Comparison of ENCODE assay signal across 11 mouse cellular contexts in genomic region chr16:41131053-41131452, GRCm38 (mm10).
DNase-seq lines count a peak whose midpoint lies in the region; ATAC-seq and TF ChIP-seq lines count a peak whose summit lies in the region.
"Had no signal": no experiment of that assay in that cellular context is flagged by ENCODE, and none has a peak within 500 bp of the region (broad histone marks: within the 10 kb centered on the region; RNA-seq: fewer than 3 reads in every experiment).

No protein-coding gene starts in this region.

- 76% methylated on average over 4 of the region's 4 CpGs for WGBS in forebrain, embryonic 14.5 days
- 75% methylated on average over 4 of the region's 4 CpGs for WGBS in forebrain, embryonic 13.5 days
- WGBS in lung, embryonic 14.5 days, result 68% methylated on average over 4 of the region's 4 CpGs
- 65% methylated on average over 4 of the region's 4 CpGs for WGBS in kidney, embryonic 15.5 days

- no peaks in the 10 kb centered on the region for H3K27me3 ChIP-seq in forebrain, embryonic 14.5 days (replicated peaks; ENCODE audit: control insufficient read depth, insufficient read depth, low read length)
- H3K27me3 ChIP-seq in forebrain, embryonic 13.5 days, result no peaks in the 10 kb centered on the region
- no peaks in the 10 kb centered on the region for H3K27me3 ChIP-seq in lung, embryonic 14.5 days (ENCODE audit: insufficient read depth, low read length)
- no peaks in the 10 kb centered on the region for H3K27me3 ChIP-seq in kidney, embryonic 15.5 days
- H3K27me3 ChIP-seq: limb, embryonic 13.5 days had no signal

- H3K9me3 ChIP-seq in forebrain, embryonic 14.5 days (replicated peaks; ENCODE audit: control insufficient read depth, low read length), result no peaks in the 10 kb centered on the region
- H3K9me3 ChIP-seq in forebrain, embryonic 13.5 days (replicated peaks), result no peaks in the 10 kb centered on the region
- H3K9me3 ChIP-seq in lung, embryonic 14.5 days (ENCODE audit: low read depth, low read length), result no peaks in the 10 kb centered on the region
- no peaks in the 10 kb centered on the region for H3K9me3 ChIP-seq in kidney, embryonic 15.5 days (replicated peaks)
- H3K9me3 ChIP-seq: limb, embryonic 13.5 days had no signal

- no peak overlapping the region for H3K27ac ChIP-seq in forebrain, embryonic 14.5 days (ENCODE audit: low read depth, low read length)
- H3K27ac ChIP-seq in forebrain, embryonic 13.5 days, result no peak overlapping the region
- no peak overlapping the region for H3K27ac ChIP-seq in lung, embryonic 14.5 days (ENCODE audit: low read depth)
- no peak overlapping the region for H3K27ac ChIP-seq in kidney, embryonic 15.5 days
- H3K27ac ChIP-seq: limb, embryonic 13.5 days had no signal

- TF ChIP-seq CTCF in lung, embryonic 14.5 days (IDR thresholded peaks at IDR 0.05; ENCODE audit: low read depth), result peak; percentile 32

- H3K4me2 ChIP-seq in forebrain, embryonic 14.5 days (ENCODE audit: low read length), result no peak overlapping the region
- no peak overlapping the region for H3K4me2 ChIP-seq in forebrain, embryonic 13.5 days
- H3K4me2 ChIP-seq in lung, embryonic 14.5 days, result no peak overlapping the region
- no peak overlapping the region for H3K4me2 ChIP-seq in kidney, embryonic 15.5 days
- H3K4me2 ChIP-seq: limb, embryonic 13.5 days had no signal

- no peaks in the 10 kb centered on the region for H3K4me1 ChIP-seq in forebrain, embryonic 14.5 days (ENCODE audit: control insufficient read depth, insufficient read depth, low read length)
- no peaks in the 10 kb centered on the region for H3K4me1 ChIP-seq in forebrain, embryonic 13.5 days
- H3K4me1 ChIP-seq in lung, embryonic 14.5 days (ENCODE audit: insufficient read depth), result no peaks in the 10 kb centered on the region
- no peaks in the 10 kb centered on the region for H3K4me1 ChIP-seq in kidney, embryonic 15.5 days
- H3K4me1 ChIP-seq: limb, embryonic 13.5 days had no signal

- H3K4me3 ChIP-seq in forebrain, embryonic 14.5 days (ENCODE audit: low read depth, low read length), result no peak overlapping the region
- no peak overlapping the region for H3K4me3 ChIP-seq in forebrain, embryonic 13.5 days
- no peak overlapping the region for H3K4me3 ChIP-seq in lung, embryonic 14.5 days (ENCODE audit: low read depth, low read length)
- no peak overlapping the region for H3K4me3 ChIP-seq in kidney, embryonic 15.5 days (replicated peaks)
- H3K4me3 ChIP-seq: limb, embryonic 13.5 days had no signal

- H3K9ac ChIP-seq in forebrain, embryonic 14.5 days (ENCODE audit: low read length), result no peak overlapping the region
- no peak overlapping the region for H3K9ac ChIP-seq in forebrain, embryonic 13.5 days
- no peak overlapping the region for H3K9ac ChIP-seq in lung, embryonic 14.5 days
- H3K9ac ChIP-seq in kidney, embryonic 15.5 days, result no peak overlapping the region
- H3K9ac ChIP-seq: limb, embryonic 13.5 days had no signal

- DNase-seq in forebrain, embryonic 14.5 days (ENCODE audit: low spot score), result peak; percentile 57
- DNase-seq in lung, embryonic 14.5 days, result peak; percentile 15
- no peak for DNase-seq in lung, postnatal 4 days
- peak; percentile 26 for DNase-seq in embryo, embryonic 10.5 days (ENCODE audit: low spot score)
- peak; percentile 42 for DNase-seq in right cerebral cortex, postnatal 10 days (ENCODE audit: low spot score in 2 of 2)
- DNase-seq in testis, postnatal 14 days (ENCODE audit: low spot score), result no peak

- peak; percentile 65; the same call in 1 of the 2 replicates for ATAC-seq in forebrain, embryonic 14.5 days
- no peak for ATAC-seq in forebrain, embryonic 13.5 days
- ATAC-seq in lung, embryonic 14.5 days (ENCODE audit: insufficient read depth), result no peak
- ATAC-seq in kidney, embryonic 15.5 days (replicated peaks; ENCODE audit: low FRiP score), result no peak; the same call in 1 of the 2 replicates
- ATAC-seq: activated CD4-positive, CD25-positive, alpha-beta regulatory T cell, adult 4 months; CD4-positive, CD25-positive, alpha-beta regulatory T cell, adult 4 months had no signal

- no peaks in the 10 kb centered on the region for H3K36me3 ChIP-seq in forebrain, embryonic 14.5 days (ENCODE audit: control insufficient read depth, insufficient read depth, low read length)
- H3K36me3 ChIP-seq in forebrain, embryonic 13.5 days (ENCODE audit: poor library complexity, severe bottlenecking), result no peaks in the 10 kb centered on the region
- H3K36me3 ChIP-seq in lung, embryonic 14.5 days (ENCODE audit: insufficient read depth), result no peaks in the 10 kb centered on the region
- H3K36me3 ChIP-seq in kidney, embryonic 15.5 days, result no peaks in the 10 kb centered on the region
- H3K36me3 ChIP-seq: limb, embryonic 13.5 days had no signal

Comparison
In these comparisons a context has a peak if more than half of its experiments do, and no peak if none do; other contexts are left out.
1. DNase-seq: peak in forebrain, embryonic 14.5 days (single experiment), lung, embryonic 14.5 days (single experiment), embryo, embryonic 10.5 days (single experiment) and right cerebral cortex, postnatal 10 days (2 of 2); none in lung, postnatal 4 days (0 of 2) and testis, postnatal 14 days (single experiment).